Mouse (Mus musculus) right cerebral cortex, postnatal 10 days (tissue): Measurements from ENCODE around the gene Nle1.

Experiments used
- DNase-seq, 2 experiments: peaks; one replicate each; pipeline ENCODE4 v3.0.0; 2021; ENCODE audit warnings: low spot score in 2 of 2

The Nle1 gene

DNA sequence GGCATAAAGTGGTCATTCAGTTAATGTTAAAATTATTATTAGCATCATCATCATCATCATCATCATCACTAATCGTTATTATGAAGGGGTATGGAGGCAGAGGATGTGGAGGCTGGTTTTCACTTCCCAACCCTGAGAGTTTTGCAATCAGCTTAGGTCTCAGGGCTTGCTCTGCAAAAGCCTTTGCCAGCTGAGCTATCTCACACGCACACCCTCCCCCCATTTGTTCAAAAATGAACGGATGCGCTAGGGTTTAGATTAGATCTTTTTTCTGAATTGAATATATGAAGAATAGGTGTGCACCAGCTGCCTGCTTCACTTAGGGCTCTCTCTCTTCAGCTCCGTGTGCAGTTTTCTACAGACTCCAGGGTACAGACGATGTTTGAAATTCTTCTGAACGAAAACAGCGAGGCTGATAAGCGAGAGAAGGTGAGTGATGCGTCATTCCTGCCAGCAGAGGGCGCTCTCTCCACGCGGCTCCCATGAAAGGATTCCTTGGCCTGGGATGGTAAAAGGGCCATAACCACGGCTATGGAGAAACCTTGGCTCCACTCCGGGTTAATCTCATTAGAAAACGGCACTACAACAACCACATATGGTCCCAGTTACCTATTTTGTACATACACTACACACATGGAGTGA is 6.6 kb upstream of the Nle1 start:
- peak; percentile 72 to 83 for DNase-seq

DNA sequence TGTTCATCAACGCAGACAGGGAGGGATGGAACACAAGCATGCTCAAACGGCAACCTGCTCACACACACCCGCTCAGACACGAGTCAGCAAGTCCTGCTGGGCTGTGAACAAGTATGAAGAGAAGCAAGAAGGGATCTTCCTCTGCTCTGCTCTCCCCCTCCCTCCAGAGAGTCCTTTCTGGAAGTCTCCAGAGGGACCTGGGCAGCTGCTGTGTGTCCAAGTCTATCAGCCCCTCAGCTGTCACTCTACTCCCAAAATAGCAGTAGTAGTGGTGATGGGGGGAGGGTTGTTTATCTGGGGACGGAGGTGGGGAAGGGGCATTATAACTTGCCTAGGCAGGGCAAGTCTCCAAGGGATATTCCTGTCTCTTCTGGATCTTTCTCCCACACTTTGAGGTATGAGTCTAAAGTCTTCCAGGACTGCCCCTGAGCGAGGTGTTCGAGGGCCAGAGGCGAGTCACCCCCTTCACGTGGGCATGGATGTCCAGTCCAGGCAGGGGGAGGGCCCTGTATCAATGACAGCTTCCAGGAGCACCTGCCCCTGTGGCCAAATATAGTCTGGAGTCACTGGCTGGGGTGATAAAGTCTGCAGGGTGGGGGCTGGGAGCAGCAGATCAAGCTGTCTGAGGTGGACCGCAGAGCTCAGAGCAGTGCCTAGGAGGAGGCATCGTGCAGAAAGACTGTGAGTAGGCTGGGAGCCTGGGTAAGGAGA is 2.6 kb upstream of the Nle1 start:
- DNase-seq, result no peak

DNA sequence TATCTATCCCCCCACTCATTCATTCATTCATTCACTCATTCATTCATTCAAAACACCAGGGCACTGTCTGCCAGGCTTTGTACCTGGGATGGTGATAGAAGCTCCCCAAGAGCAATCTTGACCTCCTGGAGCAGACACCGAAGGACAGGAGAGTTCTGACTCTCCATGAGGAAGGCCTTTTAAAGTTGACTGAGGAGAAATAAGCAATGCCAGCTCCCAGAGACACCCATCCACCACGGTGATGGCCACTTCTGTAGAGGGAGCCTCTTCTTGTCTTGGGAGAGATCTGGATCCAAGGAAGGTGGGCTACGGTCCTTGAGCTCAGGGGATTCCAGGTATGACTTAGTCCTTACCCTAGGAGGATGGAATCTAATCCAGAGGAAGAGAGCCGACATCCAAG is 2.0 kb upstream of the Nle1 start, which contains the start of gene Unc45b:
Gene Unc45b (plus strand): TSS at position 301 of the 400 bp plus-strand sequence.
- no peak for DNase-seq

DNA sequence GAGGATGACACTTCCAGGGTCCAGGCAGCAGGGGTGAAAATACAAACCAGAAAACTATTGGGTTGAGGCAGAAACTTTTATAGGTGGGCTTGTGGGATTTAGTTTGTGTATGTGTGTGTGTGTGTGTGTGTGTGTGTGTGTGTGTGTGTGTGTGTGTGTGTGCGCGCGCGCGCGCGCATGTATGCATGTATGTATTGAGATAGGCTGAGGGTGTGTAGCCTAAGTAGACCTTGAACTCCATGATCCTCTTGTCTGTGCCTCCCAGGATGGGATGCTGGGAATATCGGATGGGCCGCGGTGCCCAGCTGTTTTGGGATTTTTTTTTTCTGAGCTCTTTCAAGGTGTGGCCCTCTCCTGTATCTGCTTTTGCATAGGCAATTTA is 388 bp upstream of the Nle1 start:
- no peak for DNase-seq

DNA sequence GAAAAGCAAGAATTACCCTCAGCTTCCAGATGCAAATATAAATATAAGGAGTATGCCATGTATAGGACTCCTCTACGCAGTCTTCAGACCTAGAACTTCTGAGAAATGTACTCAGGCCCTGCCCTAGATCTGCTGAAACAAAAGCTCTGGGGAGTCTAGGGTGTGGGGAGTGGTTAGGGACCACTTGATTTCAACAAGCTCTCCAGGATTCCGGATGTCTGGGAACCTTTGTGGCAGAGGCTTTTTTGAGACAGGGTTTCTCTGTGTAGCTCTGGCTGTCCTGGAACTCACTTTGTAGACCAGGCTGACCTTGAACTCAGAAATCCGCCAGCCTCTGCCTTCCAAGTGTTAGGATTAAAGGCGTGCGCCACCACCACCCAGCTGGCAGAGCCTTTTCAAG is 2.4 kb downstream of the Nle1 start:
- DNase-seq, result no peak

DNA sequence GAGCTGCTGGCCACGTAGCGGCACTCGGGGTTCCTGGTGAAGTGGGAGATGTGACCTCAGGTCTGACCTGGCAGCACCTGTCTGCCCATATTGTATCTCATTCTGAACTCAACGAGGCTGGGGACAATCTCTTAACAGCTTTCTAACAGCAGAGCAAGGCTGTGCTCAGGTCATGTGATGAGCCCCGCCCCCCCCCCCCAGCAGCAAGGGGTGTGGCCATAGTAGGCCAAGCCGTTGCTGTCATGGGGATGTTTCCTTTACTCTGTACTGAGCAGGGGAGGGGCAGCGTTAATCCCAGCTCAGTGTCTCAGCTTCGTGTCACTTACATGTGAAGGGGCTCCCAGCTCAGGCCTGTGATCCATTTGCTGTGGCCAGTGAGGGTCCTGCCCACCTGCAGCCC is 3.3 kb downstream of the Nle1 start:
- DNase-seq, result no peak

DNA sequence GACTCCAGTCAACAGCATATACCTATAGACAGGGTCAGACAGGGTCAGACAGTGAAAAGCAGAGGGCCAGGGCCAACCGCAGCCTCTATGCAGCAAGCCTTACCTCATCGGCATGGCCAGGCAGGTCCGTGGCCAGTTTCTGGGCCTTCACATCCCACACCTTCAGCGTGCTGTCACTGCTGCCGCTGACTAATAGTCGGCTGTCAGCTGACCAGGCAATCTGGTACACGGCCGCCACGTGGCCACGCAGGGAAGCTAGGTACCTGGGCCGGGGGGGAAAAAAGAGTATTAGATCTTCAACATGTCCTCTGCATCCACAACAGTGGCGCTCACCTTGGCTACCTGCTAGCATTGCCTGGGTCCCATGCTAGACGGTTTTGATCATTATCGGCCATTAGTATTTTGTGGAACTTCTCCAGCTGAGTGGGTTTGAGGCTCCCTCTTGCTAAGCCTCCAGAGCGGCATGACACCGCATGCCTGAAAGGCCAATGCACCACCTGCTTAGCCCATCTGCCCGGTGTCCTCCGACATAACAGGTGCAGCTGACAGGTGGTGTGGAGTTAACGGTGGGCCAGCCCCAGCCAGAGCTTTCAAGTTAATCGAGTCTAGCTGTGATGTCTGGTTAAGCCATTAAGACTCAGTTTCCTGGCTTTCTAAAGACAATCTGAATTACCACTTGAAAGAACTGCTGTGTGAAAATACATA is 6.5 kb downstream of the Nle1 start:
- no peak for DNase-seq

DNA sequence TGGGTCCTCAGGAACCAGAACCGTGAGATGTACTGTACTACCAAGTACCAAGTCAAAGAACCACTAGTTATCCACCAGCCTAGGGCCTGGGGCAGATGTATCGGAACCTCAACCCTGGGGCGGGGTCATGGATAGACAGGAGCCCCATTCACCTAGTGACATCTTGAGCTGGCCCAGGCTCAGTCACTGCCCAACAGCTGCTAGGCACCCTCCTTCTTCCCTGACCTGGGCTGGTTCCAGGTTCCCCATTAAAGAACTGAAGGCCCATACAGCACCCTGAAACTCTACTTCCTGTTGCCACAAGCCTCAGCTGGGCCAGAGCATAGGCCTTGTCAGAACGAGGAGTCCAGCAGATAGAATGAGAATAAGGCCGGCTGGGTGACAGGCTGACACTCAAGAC is 8.5 kb downstream of the Nle1 start:
- no peak for DNase-seq

DNA sequence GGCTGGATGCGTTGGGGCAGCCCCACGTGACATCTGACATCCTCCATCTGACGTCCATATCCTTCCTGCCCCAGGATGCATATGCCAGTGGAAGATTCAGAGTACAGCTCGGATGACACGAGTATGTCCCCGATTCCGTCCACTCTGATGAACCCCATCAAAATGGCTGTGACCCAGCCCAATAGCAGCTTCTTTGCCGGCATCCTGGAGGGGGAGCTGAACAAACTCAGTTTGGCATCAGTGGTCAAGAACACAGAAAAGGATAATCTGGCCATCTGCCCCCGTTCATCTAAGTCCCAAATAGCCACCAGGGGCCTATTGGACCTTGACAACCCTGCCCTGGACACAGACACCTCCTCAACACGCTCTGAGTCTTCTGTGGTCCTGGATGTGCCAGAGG is 10.7 kb downstream of the Nle1 start:
- DNase-seq, result no peak

DNA sequence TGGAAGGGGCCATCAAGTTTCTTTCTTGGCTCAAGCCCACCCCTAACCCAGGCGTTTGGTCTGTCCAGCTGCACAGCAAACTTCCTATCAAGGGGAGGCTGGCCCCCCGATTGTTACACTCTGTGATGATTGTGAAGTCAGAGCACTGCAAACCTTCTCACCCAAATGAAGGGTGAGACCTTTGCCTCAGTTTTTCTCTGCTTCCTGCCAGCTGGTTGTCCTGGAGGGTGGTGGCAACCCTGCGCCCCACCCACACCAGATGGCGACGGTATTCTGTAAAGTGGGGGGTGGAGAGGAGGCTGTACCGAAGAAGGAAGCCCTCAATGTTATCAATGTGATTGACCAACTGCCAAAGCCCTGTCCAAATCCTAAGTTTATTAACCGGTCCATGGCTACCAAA is 16.3 kb downstream of the Nle1 start, which contains the start of gene Fndc8:
Gene Fndc8 (plus strand): TSS at position 189 of the 400 bp plus-strand sequence.
- DNase-seq, result no peak

DNA sequence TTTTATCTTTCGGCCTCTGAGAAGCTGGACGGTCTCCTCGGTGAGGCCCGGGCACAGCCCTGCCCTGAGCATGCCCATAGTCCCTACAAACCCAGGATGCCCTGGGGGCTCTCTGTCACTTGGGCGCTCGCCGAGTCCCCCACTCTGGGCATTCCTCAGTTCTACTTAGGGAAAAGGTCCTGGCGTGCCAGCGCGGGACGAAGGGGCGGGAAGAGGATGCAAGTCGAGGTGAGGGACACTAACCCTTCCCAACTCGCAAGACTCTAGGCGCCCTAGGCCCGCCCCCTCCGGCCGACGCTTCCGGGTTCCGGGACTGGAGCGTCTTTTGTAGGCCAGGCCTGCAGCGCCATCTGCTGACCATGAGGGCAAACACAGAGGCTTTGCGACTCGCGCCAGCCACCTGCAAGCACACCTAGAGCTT is 17.9 kb downstream of the Nle1 start, which contains the start of gene Rad51d:
Gene Rad51d (minus strand): TSS at position 273 of the 421 bp plus-strand sequence.
- peak; percentile 92 to 95 for DNase-seq

DNA sequence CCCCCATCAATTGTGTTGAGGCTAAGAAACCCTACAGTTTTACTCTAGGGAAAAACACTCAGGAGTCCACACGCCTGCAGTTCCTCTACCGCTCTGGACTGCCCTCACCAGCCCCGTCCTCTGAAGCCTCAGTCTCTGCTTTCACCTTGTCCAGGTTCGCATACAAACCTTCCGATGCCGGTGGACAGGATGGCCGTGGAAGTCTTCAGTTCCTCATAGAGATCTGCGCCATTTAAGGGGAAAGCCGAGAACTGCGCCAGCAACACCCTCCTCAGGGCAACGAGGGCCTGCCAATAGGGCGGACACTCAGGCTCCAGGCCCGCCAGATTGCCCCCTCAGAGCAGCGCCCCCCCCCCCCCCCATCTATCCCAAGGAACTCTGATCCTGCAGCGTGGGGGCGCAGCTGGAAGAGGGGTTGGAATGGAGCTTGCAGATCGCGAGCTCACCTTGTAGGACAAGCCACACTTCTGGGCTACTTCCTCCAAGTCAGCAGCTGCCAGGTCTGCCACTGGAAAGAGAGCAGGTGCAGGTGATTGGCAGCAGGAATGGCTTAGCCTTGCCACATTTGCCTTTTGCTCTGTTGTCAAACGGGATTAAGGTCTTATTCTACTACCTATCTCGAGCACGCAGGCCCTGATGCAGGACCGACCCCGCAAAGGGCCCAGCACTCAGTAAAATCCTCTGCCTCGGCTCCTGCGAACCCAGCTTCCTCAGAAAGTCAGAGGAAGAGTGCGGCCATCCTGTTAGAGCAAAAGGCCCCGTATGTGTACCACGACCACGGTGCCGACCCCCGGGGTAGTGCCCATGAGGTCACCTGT is 18.5 kb downstream of the Nle1 start:
- no peak for DNase-seq

DNA sequence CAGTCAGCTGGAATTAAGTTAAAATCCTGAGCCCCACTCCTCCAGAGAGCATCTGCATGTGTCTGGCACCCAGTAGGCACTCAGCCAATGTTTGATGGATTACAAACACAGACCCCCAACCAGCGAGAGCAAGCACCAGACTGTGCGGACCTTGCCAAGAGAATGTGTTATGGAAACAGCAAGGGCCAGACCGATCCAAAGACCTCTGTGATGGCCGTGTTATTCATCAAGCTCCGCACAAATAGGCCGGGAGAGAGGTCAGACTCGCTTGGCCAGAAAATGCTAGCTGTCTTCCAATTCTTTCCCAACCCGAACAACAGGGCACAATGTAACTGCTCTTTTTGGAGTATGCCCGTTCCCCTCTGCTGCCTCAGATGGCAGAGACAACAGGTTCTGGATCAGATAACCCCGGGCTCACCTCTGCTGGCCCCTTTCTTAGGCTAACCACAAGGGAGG is 19.7 kb downstream of the Nle1 start:
- DNase-seq, result peak; percentile 50 to 55

DNA sequence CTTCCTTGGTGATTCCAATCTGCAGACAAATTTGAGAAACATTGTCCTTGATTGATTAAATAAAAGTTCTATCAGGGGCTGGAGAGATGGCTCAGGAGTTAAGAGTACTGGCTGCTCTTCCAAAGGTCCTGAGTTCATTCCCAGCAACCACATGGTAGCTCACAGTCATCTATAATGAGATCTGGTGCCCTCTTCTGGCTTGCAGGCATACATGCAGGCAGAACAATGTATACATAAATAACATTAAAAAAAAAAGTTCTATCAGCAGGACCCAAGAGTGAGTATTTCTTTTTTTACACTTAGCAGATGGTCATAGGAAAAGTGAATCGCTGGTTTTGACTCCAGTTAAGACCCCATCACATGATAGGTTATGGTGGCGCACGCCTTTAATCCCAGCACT is 21.7 kb downstream of the Nle1 start:
- no peak for DNase-seq

DNA sequence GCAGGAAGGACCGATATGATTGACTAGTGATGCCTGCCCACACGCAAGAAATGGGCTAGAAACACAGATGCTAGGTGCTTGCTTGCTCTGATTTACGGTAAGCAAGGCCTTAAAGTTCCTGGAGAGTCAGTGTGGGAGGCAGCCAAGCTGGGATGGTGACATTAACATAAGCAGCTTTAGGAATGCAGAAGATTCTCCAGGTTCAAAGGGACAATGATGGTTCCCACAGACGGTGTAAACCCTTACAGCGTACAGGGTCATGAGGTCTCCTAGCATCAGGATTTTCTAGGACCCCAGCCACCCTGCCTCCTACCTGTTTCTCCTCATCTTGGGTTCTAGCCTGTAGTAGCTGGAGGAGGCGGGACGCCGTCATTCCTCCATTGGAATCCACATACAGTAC is 25.0 kb downstream of the Nle1 start:
- no peak for DNase-seq

DNA sequence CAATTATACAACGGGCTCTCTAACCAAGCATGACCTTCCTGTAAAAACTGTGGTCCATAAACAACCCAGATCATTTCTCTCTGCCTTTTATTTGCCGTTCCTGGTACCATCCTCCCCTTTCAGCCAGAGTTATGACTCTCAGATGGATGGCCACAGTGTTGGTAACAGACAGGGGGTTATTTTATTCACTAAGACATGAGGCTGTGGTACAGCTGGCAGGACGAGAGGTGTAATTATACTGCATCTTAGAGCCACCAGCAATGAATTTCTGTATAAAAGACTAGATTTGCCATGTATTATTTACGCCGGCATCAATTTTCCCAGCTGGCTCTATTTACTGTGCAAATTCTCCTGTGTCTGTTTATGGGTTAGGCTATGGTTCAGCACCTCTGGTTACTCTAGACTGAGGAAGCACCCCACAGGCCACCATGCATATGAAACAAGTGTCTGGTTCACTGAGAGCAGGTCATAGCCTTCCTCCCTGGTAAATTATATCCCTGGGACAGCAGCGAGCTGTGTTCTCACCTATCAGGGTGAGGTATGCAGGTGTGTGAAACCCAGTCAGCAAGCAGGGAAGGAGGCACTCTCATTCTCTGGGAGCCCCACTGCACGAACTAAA is 30.4 kb downstream of the Nle1 start:
- no peak for DNase-seq

DNA sequence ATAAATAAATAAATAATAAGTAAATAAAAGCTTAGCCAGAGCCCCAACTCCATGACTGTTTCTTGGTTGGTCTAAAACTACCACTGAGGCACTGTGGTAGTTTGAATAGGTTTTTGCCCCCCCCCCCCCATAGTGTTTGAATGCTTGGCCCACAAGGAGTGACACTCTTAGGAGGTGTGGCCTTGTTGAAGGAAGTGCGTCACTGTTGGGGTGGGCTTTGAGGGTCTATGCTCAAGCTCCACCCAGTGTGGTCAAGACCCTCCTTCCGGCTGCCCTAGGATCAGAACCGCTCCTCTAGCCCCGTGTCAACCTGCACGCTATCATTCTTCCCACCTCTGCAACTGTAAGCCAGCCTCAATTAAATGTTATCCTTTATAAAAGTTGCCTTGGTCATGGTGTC is 32.6 kb downstream of the Nle1 start:
- DNase-seq, result no peak

DNA sequence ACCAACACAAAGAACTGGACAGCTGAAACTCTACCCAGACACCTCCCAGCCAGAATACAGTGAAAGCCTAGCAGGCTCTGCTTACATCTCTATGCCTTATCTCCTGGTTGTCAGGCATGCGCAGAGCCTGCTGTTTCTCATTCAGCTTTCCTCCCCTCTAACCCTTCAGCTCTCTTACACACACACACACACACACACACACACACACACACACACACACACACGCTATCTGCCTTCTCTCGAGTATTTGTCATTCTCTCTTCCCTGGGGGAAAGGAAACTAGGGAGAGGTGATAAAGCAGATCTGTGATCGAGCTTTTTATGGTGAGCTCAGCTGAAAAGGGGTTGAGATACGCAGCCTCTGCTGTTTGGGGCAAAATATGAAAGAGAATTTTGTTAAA is 33.3 kb downstream of the Nle1 start:
- no peak for DNase-seq

DNA sequence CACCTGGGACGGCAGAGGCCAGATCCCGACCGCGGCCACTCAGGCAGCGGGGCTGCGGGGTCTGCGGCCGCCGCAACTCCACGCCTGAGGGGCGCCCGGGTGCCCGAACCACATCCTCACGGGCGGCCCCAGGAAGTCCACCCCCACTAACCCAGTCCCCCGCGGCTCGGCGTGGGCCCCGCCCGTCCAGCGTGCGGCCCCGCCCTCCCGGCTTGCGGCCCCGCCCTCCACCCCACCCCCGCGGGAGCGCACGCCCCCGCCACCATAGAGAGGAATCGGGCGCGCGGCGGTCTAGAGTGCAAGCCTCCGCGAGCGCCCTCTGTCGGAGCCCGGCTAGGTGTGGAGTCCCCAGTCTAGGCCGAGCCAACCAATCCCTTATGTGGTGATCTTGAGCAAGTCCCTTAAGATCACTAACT is 37.2 kb downstream of the Nle1 start, which contains the start of gene Rffl:
Gene Rffl (minus strand): TSS at position 180 of the 416 bp plus-strand sequence.
- peak; percentile 93 to 96 for DNase-seq

DNA sequence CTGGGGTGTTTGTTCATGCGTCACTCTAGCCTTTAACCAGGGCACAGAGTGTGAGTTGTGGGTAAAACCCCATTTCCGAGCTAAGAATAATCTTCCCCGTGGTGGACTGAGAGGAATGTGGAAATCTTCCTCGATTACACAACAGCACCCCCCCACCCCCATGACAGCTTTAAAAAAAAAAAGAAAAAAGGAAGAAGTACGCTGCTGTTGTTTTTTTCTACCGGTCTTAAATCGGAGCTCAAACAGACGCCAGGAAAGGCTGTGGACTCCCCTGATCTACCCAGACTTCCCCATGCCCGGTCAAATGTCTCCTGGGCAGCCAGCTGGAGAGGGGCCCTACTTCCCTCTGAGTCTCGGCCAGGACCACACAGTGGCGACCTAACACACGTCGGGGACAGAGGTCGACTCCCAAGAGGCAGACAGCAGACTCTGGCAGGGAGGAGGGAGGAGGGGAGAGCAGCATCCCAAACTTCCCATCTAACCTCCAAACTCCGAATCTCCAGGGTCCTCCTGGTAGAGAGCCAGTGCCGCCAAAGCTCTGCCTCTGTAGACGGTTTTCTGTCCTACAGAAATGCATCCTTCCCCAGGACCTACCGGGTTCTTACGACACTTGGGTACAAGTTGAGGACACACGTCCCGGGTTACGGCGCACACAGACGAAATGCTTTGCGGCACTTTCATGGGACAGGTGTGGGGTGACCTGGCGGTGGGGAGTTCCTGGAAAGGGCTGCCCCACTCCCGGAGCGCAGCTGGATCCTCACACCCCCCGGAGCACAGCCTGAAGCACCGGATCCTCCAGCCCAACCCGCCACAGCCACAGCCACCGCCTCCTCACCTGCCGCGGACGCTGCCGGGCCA is 37.8 kb downstream of the Nle1 start:
- peak; percentile 60 to 69 for DNase-seq
